Mouse (Mus musculus) stomach, embryonic 14.5 days (tissue): ENCODE results near the gene Vmn1r31. TPM values are rescaled to one million over a fixed set of nuclear protein-coding genes. Genes with fewer than 3 reads are reported as not detected.

ENCODE experiments used
- ATAC-seq: fragments of 200-750 bp; cut with Nextera tagmentation; 2 replicates; pipeline ENCODE4 v1.8.0; 2017; ENCODE audit warnings: low read depth, moderate TSS enrichment; ENCODE audit not compliant: insufficient number of reproducible peaks, insufficient read depth, low FRiP score
- H3K27ac ChIP-seq: fragments of 300-500 bp; sonication (generic); 2 replicates; pipeline ENCODE4 v1.5.1; 2014; ENCODE audit warnings: mild to moderate bottlenecking, low read length, moderate library complexity, mixed read lengths
- H3K27me3 ChIP-seq: fragments of 300-500 bp; sonication (generic); 2 replicates; pipeline ENCODE4 v1.6.1; 2014; ENCODE audit warnings: low read length, control low read depth, mixed read lengths; ENCODE audit not compliant: control insufficient read depth, insufficient read depth
- H3K36me3 ChIP-seq: fragments of 300-500 bp; sonication (generic); 2 replicates; pipeline ENCODE4 v1.6.1; 2014; ENCODE audit warnings: mild to moderate bottlenecking, control low read depth, low read length, moderate library complexity, mixed read lengths; ENCODE audit not compliant: control insufficient read depth, insufficient read depth
- H3K4me1 ChIP-seq: fragments of 300-500 bp; sonication (generic); 2 replicates; pipeline ENCODE4 v1.6.1; 2014; ENCODE audit warnings: low read length, control low read depth, mixed read lengths; ENCODE audit not compliant: control insufficient read depth, insufficient read depth
- H3K4me2 ChIP-seq: fragments of 300-500 bp; sonication (generic); replicated peaks from 2 replicates; pipeline ENCODE4 v1.6.1; 2014; ENCODE audit warnings: low read depth, low read length, control low read depth
- H3K4me3 ChIP-seq: fragments of 300-500 bp; sonication (generic); 2 replicates; pipeline ENCODE4 v1.5.1; 2014; ENCODE audit warnings: low read depth, low read length, control low read depth
- H3K9ac ChIP-seq: fragments of 300-500 bp; sonication (generic); replicated peaks from 2 replicates; pipeline ENCODE4 v1.6.1; 2014; ENCODE audit warnings: low read depth, mild to moderate bottlenecking, control low read depth, low read length, moderate library complexity, mixed read lengths
- H3K9me3 ChIP-seq: fragments of 300-500 bp; sonication (generic); 2 replicates; pipeline ENCODE4 v1.6.1; 2016; ENCODE audit warnings: low read depth, low read length, control low read depth; ENCODE audit not compliant: control insufficient read depth
- WGBS: fragments of 180-500 bp; shearing (Covaris S2); extraction: QIAGEN DNeasy Blood & Tissue Kit; methylation state at CpG from one replicate; pipeline ENCODE4 v1.1.7; 2014; 5-methylcytosine and 5-hydroxymethylcytosine counted together
- polyA plus RNA-seq: library from polyadenylated mRNA; unstranded; fragments of >200 nt; fragmentation: Nextera tagmentation; extraction: Ambion mirVana; gene quantifications from 2 replicates; pipeline ENCODE4 v1.2.1, GENCODE M21; 2014

Gene Vmn1r31
- not detected in 2 replicates for polyA plus RNA-seq

DNA sequence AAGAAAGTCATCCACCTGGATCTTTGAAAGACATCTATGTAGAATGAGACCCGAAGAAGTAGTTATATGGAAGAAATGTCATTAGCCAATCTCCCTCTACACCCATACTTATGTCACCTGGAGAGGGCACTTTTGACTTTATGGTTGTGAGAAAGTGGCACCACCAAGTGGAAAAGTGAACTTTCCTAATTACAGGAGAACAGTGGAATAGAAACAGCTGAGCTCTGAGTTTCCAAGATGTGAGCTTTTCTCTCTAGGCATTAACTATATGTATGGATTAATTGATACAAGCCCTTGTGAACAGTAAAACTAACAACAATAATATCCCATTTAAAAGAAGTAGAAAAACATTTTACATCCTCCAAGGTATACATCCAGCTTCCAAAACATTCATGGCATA lies at the start of gene Vmn1r31:
Vmn1r31 (minus strand) TSS at position 101 of the 400 bp plus-strand sequence.
- Histone ChIP-seq H3K36me3 (no peaks in the 10 kb centered on the region), H3K4me1 (no peaks in the 10 kb centered on the region), H3K9me3 (no peaks in the 10 kb centered on the region), H3K4me3 (no peak within 1 kb of the TSS), H3K4me2 (no peak within 1 kb of the TSS), H3K27ac (no peak within 1 kb of the TSS), H3K27me3 (no peaks in the 10 kb centered on the region), H3K9ac (no peak within 1 kb of the TSS)
- 89% methylated on average over 1 of the region's 1 CpGs for WGBS
- no peak for ATAC-seq

DNA sequence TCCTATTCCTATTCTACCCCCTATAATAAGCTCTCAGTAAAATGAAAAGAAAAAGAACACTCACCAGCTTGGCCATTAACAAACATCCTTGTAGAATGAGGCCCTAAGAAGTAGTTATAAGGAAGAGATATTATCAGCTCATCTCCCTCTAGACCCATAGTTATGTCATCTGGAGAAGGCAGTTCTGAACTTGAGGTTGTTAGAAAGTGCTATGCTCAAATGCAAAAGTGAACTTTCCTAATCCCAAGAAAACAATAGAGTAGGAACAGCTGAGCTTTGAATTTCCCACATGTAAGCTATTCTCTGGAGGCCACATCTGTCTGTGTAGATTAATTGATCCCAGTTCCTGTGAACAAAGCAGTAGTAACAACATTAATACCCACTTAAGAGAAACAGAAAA lies 31.8 kb downstream of the Vmn1r31 start, which contains the start of gene Vmn1r30:
Vmn1r30 (minus strand) TSS at position 101 of the 400 bp plus-strand sequence.
- H3K36me3 ChIP-seq: no peaks in the 10 kb centered on the region
- no peak within 1 kb of the TSS for H3K4me2 ChIP-seq
- no peak within 1 kb of the TSS for H3K27ac ChIP-seq
- no peak within 1 kb of the TSS for H3K9ac ChIP-seq
- H3K4me3 ChIP-seq: no peak within 1 kb of the TSS
- H3K27me3 ChIP-seq: no peaks in the 10 kb centered on the region
- ATAC-seq: no peak
- no peaks in the 10 kb centered on the region for H3K9me3 ChIP-seq
- no peaks in the 10 kb centered on the region for H3K4me1 ChIP-seq

Other genes with a start within 250 kb of the Vmn1r31 start
- not detected in 2 replicates for gene Vmn1r28, start 213.3 kb downstream of the Vmn1r31 start, polyA plus RNA-seq
- gene Vmn1r29, start 173.8 kb downstream of the Vmn1r31 start, polyA plus RNA-seq: not detected in 2 replicates
- gene Vmn1r30, start 31.9 kb downstream of the Vmn1r31 start, polyA plus RNA-seq: not detected in 2 replicates
- 52.2 and 53.0 TPM in 2 replicates for gene Abcg2, start 109.2 kb upstream of the Vmn1r31 start, polyA plus RNA-seq